Mouse (Mus musculus) mouse embryonic stem cell (cell line): ENCODE measurements at regions not wholly inside any gene's neighbourhood (a gene's known extent, or its start where the extent isn't known, plus 50 kb on each side); places are given as distances from the start of the nearest gene placed in this dataset.

Source experiments
- in situ Hi-C, 2 experiments: fragments of 300-500 bp; cut with MboI; formaldehyde crosslinking; loops; 1 replicate in 1 of 2; 3 replicates in 1 of 2; pipeline ENCODE4 v1.14.3; 2019 to 2020; ENCODE audit warnings: low sequenced_read_pairs in 2 of 2, low pct_unique_long_range_greater_than_20kb in 1 of 2, mixed read lengths in 1 of 2; ENCODE audit not compliant: unreplicated experiment in 1 of 2

DNA sequence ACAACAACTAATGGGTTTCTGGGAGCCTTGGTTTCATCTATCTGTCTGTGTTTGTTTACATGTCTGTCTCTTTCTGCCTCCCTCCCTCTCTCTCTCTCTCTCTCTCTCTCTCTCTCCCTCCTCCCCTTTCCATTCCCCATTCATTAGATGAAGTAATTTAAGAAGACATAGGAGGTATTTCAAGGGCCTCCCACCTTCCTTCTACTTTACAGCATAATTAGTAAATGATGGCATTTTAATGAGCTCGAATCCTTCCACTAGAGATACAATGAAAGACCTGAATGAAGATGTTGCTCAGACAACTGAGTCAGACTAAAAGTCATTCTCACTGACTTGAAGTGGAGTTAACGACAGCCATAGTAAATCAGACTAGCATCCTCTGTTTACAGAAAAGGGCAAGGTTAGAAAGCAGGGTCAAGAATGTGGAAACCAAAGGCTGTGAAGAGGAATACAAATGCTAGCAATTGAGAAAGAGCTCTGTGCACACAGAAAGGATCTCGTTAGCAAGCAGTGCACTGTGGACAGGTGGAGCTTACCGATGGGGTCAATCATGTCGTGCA, 111.1 kb upstream of the Ccn2 start:
- in situ Hi-C loops = no loop called here

DNA sequence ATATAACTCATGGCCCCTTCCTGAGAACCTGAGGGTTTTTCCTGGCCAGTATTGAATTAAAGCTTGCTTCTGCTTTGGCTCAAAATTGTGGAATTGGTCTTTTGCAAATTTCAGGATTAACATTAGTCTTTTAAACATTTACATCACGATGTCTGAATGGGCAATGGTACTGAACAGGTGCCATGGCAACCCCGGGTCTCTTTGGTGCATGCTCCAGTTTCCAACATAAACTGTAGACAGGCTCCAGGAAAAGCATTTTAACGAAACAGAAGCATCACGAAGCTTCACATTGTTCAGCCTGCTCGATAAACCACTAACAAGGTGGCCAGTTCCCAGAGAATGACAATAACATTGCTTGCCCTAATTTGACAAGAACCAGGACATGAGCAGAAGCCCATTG, 109.8 kb upstream of the Ccn2 start:
- in situ Hi-C loops = no loop called here

DNA sequence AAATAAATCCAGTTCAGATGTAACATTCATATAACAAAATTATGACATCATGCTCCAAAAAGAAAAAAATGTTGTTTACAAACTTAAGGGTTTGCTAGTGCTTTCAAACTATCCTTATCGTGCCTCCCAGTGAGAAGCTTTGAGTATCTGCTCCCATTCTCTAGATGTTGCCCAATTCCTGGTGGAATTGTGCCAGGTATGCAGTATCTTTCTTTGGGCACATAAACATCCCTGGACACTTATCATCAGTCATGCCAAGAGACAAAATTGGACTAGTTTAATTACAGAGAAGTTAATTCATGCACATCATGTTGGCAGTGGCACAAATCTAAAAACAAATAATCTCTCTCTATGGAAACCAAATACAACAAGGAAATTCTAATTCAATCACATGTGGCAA, 109.0 kb upstream of the Ccn2 start:
- in situ Hi-C loops = no loop called here

DNA sequence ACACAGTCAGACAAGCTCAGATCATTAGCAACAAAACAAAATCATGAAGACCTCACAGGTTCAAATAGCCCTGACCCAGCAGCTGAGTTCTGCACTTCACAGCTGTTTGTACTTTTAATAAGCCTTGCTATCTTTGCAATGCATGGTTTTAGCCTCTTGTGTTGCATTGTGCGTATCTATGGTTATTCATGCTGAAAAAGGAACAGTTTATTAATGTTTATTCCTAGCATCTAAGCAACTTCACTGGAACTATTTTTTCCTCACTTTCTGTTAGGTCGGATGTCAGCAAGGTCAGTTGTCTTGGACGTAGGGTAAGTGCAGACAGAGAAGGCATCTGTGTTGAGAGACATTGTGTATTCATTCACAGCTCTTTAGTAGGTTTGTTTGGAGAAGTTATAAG, 107.3 kb upstream of the Ccn2 start:
- in situ Hi-C loops = no loop called here

DNA sequence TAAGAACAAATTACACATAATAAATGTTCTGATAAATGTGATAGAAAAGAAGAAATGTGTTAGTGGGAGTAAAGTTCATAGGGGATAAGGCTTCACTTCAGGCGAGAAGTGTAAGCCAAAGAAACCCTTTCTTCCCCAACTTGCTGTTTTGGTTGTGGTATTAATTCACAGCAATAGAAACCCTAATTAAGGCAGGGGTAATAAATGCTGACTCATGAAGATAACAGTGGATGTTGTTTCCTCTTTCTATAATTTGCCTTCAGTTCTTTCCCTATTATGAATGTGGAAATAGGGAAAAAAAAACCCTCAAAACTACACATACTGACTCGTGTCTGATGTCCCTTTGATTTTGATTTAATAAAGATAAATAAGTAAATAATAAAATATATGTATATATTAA, 104.8 kb upstream of the Ccn2 start:
- in situ Hi-C loops = no loop called here

DNA sequence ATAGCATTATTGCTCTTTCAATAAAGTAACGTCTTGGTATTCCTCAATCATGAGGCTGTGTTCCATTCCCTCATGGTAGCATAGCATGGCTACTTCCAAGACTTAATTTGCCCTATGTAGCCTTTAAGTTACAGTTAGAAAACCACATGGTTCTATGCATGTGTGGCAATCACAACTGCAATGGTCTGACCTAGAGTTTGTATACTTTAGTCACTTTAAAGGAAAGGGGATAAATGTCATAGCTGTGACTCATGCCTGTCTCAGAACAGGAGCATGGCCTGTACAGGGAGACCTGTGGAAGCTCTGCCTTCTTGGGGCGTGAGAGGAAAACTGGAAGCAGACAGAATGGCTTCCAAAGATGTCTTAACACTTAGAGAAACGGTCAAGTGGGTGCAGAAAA, 103.4 kb upstream of the Ccn2 start:
- in situ Hi-C loops = no loop called here

DNA sequence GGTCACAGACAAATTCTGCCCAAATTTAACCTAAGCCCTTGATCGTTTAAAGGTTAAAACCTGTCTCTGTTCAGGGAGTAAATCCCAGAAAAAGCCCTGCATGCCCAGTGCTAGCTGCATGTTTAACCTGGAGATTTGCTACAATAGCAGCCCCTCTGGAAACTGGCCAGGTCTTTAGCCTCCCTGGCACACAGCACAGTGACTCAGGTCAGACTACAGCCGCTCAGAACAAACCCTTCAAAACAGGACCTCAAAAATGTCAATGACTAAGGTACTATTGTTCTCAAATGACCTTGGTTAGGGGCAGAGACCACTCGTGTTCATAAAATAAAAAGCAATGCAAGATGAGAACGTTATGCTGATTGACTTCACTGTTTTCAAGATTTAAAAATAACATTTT, 101.8 kb upstream of the Ccn2 start:
- in situ Hi-C loops = no loop called here

DNA sequence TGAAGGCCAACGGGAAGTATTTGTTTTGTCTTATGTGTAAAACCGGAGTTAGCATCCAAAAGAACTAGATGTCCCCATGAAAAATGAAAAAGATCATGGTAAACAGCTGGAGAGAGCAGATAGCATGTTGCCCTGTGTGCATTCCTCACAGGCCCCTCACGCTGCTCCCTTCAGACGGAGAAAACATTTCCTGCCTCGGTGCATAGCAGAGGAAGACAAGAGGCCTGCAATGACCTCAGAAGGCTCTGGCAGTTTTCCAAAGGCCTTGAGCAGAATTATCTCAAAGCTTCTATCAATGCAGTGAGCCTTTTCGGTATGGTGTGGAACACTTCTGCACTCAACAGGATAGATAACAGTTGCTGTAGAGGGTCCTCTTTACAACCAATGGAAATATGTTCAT, 101.3 kb upstream of the Ccn2 start:
- in situ Hi-C loops = no loop called here

DNA sequence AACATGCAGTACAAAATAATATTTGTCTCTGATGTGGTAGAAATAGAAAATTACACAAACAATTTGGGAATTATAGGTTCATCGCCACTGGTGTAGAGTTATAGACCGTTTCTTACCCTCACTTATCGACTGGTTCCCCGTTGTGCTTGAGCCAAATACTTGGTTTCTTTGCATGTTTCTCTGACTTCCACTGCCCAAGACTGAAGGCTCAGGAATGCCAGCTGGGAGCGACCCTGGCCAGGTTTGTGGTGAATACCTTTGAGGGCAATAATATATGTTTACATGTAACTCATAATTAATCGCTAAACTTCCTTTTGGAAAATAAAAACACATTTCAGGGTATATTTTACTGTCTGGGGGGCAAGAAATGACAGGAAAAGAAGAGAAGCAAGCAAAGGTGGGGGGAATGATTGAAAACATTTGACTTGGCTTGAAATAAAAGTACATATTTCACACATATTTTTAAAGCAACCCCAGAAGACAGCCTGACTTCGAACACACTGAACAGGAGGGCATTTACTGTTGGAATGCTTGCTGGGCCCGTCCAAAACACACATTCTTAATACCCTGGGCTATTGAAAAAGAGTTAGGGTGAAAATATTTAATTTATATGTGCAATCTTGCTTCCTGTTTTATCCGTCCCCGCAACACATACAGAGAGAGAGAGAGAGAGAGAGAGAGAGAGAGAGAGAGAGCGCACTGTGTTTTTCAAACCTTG, 75.3 kb upstream of the Ccn2 start:
- in situ Hi-C loops = no loop called here

DNA sequence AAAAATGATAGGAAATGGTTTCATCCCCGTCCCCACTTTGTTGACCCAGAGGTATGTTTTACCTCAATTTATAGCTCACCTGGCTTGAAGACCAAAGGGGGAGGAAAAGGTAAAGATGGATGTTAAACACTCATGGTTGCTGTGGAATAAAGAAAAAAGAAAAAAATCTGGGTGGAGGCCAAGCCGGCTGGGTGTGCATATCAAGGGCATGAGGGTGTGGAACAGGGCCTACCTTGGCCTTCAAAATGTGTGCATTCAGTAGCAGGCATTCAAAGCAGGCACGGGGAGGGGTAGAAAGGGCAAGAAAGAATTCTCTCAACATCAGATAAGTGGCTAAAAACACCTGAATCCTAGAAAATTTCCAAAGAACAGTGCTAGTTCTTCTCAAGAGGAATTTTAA, 74.7 kb upstream of the Ccn2 start:
- in situ Hi-C loops = no loop called here

DNA sequence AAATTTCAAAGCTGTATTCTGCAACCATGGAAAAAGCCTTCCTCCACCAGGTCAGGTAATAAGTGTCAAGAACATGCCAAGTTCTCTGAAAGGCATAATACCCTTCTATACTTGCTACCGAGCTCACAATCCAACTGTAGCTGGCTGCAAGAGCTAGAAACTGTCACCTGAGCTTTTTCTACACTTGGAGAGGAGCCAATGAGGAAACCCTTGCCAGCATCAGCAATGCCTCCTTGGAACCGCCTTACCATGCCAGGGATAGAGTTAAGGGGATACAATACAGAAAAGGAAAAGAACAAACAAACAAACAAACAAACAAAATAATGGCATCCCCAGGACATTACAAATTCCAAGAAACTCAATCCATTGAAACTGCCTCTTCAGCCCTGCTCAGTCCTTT, 62.5 kb upstream of the Ccn2 start:
- in situ Hi-C loops = no loop called here

DNA sequence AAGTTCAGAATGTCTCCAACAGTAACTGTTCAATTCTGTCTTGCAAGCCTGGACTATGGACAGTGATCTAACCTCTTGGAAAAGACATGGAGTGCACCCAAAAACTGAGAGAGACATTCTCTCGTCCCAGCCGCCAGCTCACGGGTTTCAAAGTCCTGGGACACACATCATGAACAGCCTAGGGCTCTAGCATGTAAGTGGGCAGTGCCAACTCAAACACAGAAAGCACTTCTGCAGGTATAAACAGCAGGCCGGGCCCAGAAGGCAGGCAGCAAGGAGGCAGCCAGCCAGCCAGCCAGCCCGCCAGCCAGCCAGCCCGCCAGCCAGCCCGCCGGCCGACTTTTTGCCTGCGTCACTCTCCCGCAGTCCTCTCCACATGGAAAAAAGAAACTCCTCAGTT, 60.3 kb upstream of the Ccn2 start:
- in situ Hi-C loops = no loop called here

DNA sequence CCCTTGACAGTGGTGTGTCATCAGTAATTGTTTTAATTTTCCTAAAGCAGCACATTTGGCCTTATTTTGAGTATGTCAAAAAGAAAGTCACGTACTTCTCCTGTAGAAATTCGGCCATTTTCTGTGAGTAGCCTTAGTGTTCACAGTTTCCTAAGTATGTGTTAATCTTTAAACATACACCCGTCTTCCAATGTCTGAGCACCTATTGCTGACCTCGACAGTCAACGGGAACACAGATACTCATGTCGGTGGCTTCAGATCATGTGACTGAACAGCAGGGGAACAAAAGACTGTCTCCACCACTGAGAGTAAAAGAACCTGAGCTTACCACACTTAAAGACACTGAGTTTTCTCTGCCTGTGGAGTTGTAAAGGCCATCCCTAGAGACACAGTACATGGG, 59.8 kb upstream of the Ccn2 start:
- in situ Hi-C loops = no loop called here

DNA sequence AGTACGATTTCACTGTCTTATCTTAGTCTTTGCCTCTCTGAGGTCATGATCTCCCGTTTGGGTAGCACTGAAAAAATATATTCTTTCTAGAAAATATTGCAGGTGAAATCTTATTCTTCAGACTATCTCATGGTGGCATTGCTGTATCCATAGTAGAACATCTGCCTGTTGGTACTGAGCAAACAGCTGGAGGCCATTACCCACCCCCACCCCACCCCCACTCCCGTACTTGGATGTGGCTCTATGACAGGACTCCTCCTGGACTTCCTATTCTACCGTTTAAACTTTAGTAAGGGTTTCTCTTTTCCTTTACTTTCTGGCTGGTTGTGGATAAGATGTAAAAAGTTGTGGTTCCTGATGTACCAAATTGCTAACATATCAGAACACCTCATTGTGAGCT, 53.3 kb upstream of the Ccn2 start:
- in situ Hi-C loops = no loop called here
